Mouse (Mus musculus) C2C12 (cell line): ENCODE measurements around the gene Slc25a19. TPM values are rescaled to one million over a fixed set of nuclear protein-coding genes. Genes with fewer than 3 reads are reported as not detected.

Experiments used
- H3K27me3 ChIP-seq: one replicate; pipeline ENCODE4 v1.6.1; 2011; ENCODE audit not compliant: control insufficient read depth, insufficient read depth, insufficient read length
- H3K36me3 ChIP-seq: one replicate; pipeline ENCODE4 v1.6.1; 2011; ENCODE audit not compliant: control insufficient read depth, insufficient read depth
- H3K4me3 ChIP-seq: one replicate; pipeline ENCODE4 v1.5.1; 2011; ENCODE audit warnings: mild to moderate bottlenecking, control low read depth; ENCODE audit not compliant: poor library complexity, insufficient read depth, severe bottlenecking
- H3K79me2 ChIP-seq: one replicate; pipeline ENCODE4 v1.6.1; 2011; ENCODE audit not compliant: control insufficient read depth, insufficient read depth
- H3K79me3 ChIP-seq: one replicate; pipeline ENCODE4 v1.6.1; 2011; ENCODE audit warnings: low read depth, control low read depth
- H3ac ChIP-seq: one replicate; pipeline ENCODE3; 2011; ENCODE audit warnings: low read depth; ENCODE audit not compliant: control insufficient read depth, insufficient read length
- CEBPB ChIP-seq: IDR thresholded peaks from one replicate; pipeline ENCODE4 v1.6.1; 2011; ENCODE audit warnings: low read depth, mild to moderate bottlenecking, control low read depth, moderate library complexity
- CTCF ChIP-seq: IDR thresholded peaks from one replicate; pipeline ENCODE4 v1.5.1; 2011; ENCODE audit not compliant: control insufficient read depth, insufficient read depth, insufficient read length
- FOSL1 ChIP-seq: IDR thresholded peaks from one replicate; pipeline ENCODE4 v1.8.0; 2011; ENCODE audit warnings: mild to moderate bottlenecking, low read length; ENCODE audit not compliant: poor library complexity, insufficient read depth, severe bottlenecking
- MAX ChIP-seq: IDR thresholded peaks from one replicate; pipeline ENCODE4 v1.6.1; 2011; ENCODE audit warnings: mild to moderate bottlenecking, control low read depth
- MYOD1 ChIP-seq: IDR thresholded peaks from one replicate; pipeline ENCODE4 v1.6.1; 2011; ENCODE audit warnings: low read depth; ENCODE audit not compliant: control insufficient read depth, insufficient read length
- MYOG ChIP-seq: IDR thresholded peaks from one replicate; pipeline ENCODE4 v1.6.1; 2011; ENCODE audit not compliant: control insufficient read depth, insufficient read length; ENCODE audit errors: extremely low read depth
- USF1 ChIP-seq: IDR thresholded peaks from one replicate; pipeline ENCODE4 v1.6.1; 2011; ENCODE audit warnings: low read depth, mild to moderate bottlenecking, control low read depth, moderate library complexity
- polyA plus RNA-seq: library from polyadenylated mRNA; unstranded; fragments of >200 nt; fragmentation: generic; extraction: Trizol; gene quantifications from one replicate; pipeline ENCODE4 v1.2.1, GENCODE M21; 2012; ENCODE audit warnings: missing spikeins

Gene Slc25a19
- polyA plus RNA-seq, 1 experiment = 13.7 TPM

- TF ChIP-seq FOSL1 = no peak
- no peak for TF ChIP-seq MYOG
- TF ChIP-seq MYOD1 = no peak
- TF ChIP-seq CEBPB = no peak
- TF ChIP-seq MAX = no peak
- no peak for TF ChIP-seq CTCF
These were observed 4.8 kb upstream of the Slc25a19 start for GRCm38 (mm10) chr11:115632862-115633261.

GRCm38 (mm10) chr11:115632247-115632646 lies 4.2 kb upstream of the Slc25a19 start:
- Histone ChIP-seq H3K79me2 (peaks cover 2% of the 10 kb centered on the region), H3K27me3 (no peaks in the 10 kb centered on the region), H3K36me3 (no peaks in the 10 kb centered on the region), H3K4me3 (no peak overlapping the region), H3ac (no peak overlapping the region), H3K79me3 (no peaks in the 10 kb centered on the region)
- TF ChIP-seq MAX (no peak), CEBPB (no peak), USF1 (no peak), MYOD1 (no peak), FOSL1 (no peak), MYOG (no peak), CTCF (no peak)

More at GRCm38 (mm10) chr11:115632862-115633261, 4.8 kb upstream of the Slc25a19 start:
- no peaks in the 10 kb centered on the region for H3K36me3 ChIP-seq
- H3ac ChIP-seq = no peak overlapping the region
- no peaks in the 10 kb centered on the region for H3K27me3 ChIP-seq
- no peaks in the 10 kb centered on the region for H3K79me2 ChIP-seq
- no peak overlapping the region for H3K4me3 ChIP-seq
- no peaks in the 10 kb centered on the region for H3K79me3 ChIP-seq

- Histone ChIP-seq H3ac (no peak overlapping the region), H3K27me3 (no peaks in the 10 kb centered on the region), H3K4me3 (no peak overlapping the region), H3K79me2 (peaks cover 7% of the 10 kb centered on the region), H3K79me3 (no peaks in the 10 kb centered on the region), H3K36me3 (no peaks in the 10 kb centered on the region)
- TF ChIP-seq USF1 (no peak), CTCF (peak; percentile 55)
These were observed 3.4 kb upstream of the Slc25a19 start for GRCm38 (mm10) chr11:115631505-115631890.

- TF ChIP-seq FOSL1 = no peak
- TF ChIP-seq CEBPB = no peak
- TF ChIP-seq USF1 = no peak
- TF ChIP-seq MYOG = no peak
- no peak for TF ChIP-seq MYOD1
- no peak for TF ChIP-seq MAX
- no peak for TF ChIP-seq CTCF
- Histone ChIP-seq H3K36me3 (no peaks in the 10 kb centered on the region), H3K27me3 (no peaks in the 10 kb centered on the region), H3K4me3 (no peak overlapping the region), H3K79me2 (peaks cover 7% of the 10 kb centered on the region), H3K79me3 (no peaks in the 10 kb centered on the region), H3ac (no peak overlapping the region)
These were observed 2.7 kb upstream of the Slc25a19 start for GRCm38 (mm10) chr11:115630532-115631504.

GRCm38 (mm10) chr11:115629734-115630531 lies 1.8 kb upstream of the Slc25a19 start:
- Histone ChIP-seq H3K79me2 (peaks cover 7% of the 10 kb centered on the region), H3K4me3 (no peak overlapping the region), H3ac (no peak overlapping the region), H3K36me3 (no peaks in the 10 kb centered on the region), H3K79me3 (no peaks in the 10 kb centered on the region), H3K27me3 (no peaks in the 10 kb centered on the region)
- no peak for TF ChIP-seq MYOG
- TF ChIP-seq CTCF = no peak
- TF ChIP-seq USF1 = no peak
- no peak for TF ChIP-seq CEBPB
- no peak for TF ChIP-seq MYOD1
- TF ChIP-seq MAX = no peak
- no peak for TF ChIP-seq FOSL1
